Mouse (Mus musculus) layer of hippocampus, adult 8-10 months (tissue): ENCODE results near the gene Cox14. TPM values are rescaled to one million over a fixed set of nuclear protein-coding genes. Genes with fewer than 3 reads are reported as not detected.

Source experiments
- total RNA-seq, 4 experiments: library from RNA; stranded (reverse); gene quantifications; 2 replicates each; pipeline ENCODE4 v1.2.4; 2022

Gene Cox14
- total RNA-seq, 4 experiments from 2014 or later, result 103 to 125 (median 111) TPM

Other genes starting within 250 kb of the Cox14 start
- 100 to 1,000 TPM; 370 to 420 (median 399) TPM for gene Faim2, start 197.5 kb upstream of the Cox14 start, total RNA-seq
- gene Aqp2, start 146.6 kb upstream of the Cox14 start, total RNA-seq, result under 1 TPM in 1 of 4 experiments, not detected in 3; 0.32 TPM
- gene Aqp5, start 134.8 kb upstream of the Cox14 start, total RNA-seq, result not detected
- gene Aqp6, start 124.2 kb upstream of the Cox14 start, total RNA-seq, result under 1 TPM in 1 of 4 experiments, not detected in 3; 0.36 TPM
- 1 to 10 TPM; 4.0 to 6.1 (median 4.8) TPM for gene Racgap1, start 74.0 kb upstream of the Cox14 start, total RNA-seq
- 10 to 100 TPM; 29.0 to 38.6 (median 34.0) TPM for gene Asic1, start 55.2 kb upstream of the Cox14 start, total RNA-seq
- 100 to 1,000 TPM; 106 to 125 (median 113) TPM for gene Smarcd1, start 23.5 kb upstream of the Cox14 start, total RNA-seq
- gene Gm17349, start 20.1 kb upstream of the Cox14 start, total RNA-seq, result 1 to 10 TPM; 4.6 to 6.4 (median 5.5) TPM
- 100 to 1,000 TPM; 102 to 138 (median 117) TPM for gene Gpd1, start 8.1 kb upstream of the Cox14 start, total RNA-seq
- 10 to 100 TPM; 24.9 to 34.7 (median 31.4) TPM for gene Cers5, start 47.3 kb downstream of the Cox14 start, total RNA-seq
- 10 to 100 TPM; 11.0 to 14.6 (median 13.1) TPM for gene Lima1, start 149.8 kb downstream of the Cox14 start, total RNA-seq
- under 1 TPM in 3 of 4 experiments, not detected in 1; 0.04 to 0.40 (median 0.07) TPM for gene Fam186a, start 241.4 kb downstream of the Cox14 start, total RNA-seq
- gene Larp4, start 244.4 kb downstream of the Cox14 start, total RNA-seq, result 10 to 100 TPM; 47.8 to 60.3 (median 53.4) TPM